Mouse (Mus musculus) kidney, embryonic 14.5 days (tissue): ENCODE data around the gene Ndufc1. TPM values are rescaled to one million over a fixed set of nuclear protein-coding genes. Genes with fewer than 3 reads are reported as not detected.

Experiments
- ATAC-seq: fragments of 200-750 bp; cut with Nextera tagmentation; 2 replicates; pipeline ENCODE4 v1.8.0; 2017; ENCODE audit warnings: moderate number of reproducible peaks, mild to moderate bottlenecking, moderate TSS enrichment, moderate library complexity; ENCODE audit not compliant: low FRiP score, low TSS enrichment
- H3K27ac ChIP-seq: fragments of 300-500 bp; sonication (generic); 2 replicates; pipeline ENCODE4 v1.5.1; 2014; ENCODE audit warnings: low read depth, mild to moderate bottlenecking, low read length, moderate library complexity, mixed read lengths
- H3K27me3 ChIP-seq: fragments of 300-500 bp; sonication (generic); 2 replicates; pipeline ENCODE4 v1.6.1; 2014; ENCODE audit warnings: mild to moderate bottlenecking, low read length; ENCODE audit not compliant: control insufficient read depth, insufficient read depth
- H3K36me3 ChIP-seq: fragments of 300-500 bp; sonication (generic); 2 replicates; pipeline ENCODE4 v1.6.1; 2014; ENCODE audit warnings: low read length, mixed read lengths; ENCODE audit not compliant: control insufficient read depth, insufficient read depth
- H3K4me1 ChIP-seq: fragments of 300-500 bp; sonication (generic); 2 replicates; pipeline ENCODE4 v1.6.1; 2014; ENCODE audit warnings: low read length, mixed read lengths; ENCODE audit not compliant: control insufficient read depth, insufficient read depth
- H3K4me2 ChIP-seq: fragments of 300-500 bp; sonication (generic); replicated peaks from 2 replicates; pipeline ENCODE4 v1.6.1; 2014; ENCODE audit warnings: low read depth, mild to moderate bottlenecking, low read length
- H3K4me3 ChIP-seq: fragments of 300-500 bp; sonication (generic); 2 replicates; pipeline ENCODE4 v1.5.1; 2014; ENCODE audit warnings: mild to moderate bottlenecking, low read length
- H3K9ac ChIP-seq: fragments of 300-500 bp; sonication (generic); 2 replicates; pipeline ENCODE4 v1.6.1; 2014; ENCODE audit warnings: low read depth, mild to moderate bottlenecking, low read length, moderate library complexity
- H3K9me3 ChIP-seq: fragments of 300-500 bp; sonication (generic); 2 replicates; pipeline ENCODE4 v1.6.1; 2016; ENCODE audit warnings: low read length; ENCODE audit not compliant: control insufficient read depth
- WGBS: fragments of 180-500 bp; shearing (Covaris S2); extraction: QIAGEN DNeasy Blood & Tissue Kit; methylation state at CpG from one replicate; pipeline ENCODE4 v1.1.7; 2014; 5-methylcytosine and 5-hydroxymethylcytosine counted together
- polyA plus RNA-seq: library from polyadenylated mRNA; unstranded; fragments of >200 nt; fragmentation: Nextera tagmentation; extraction: Ambion mirVana; gene quantifications from 2 replicates; pipeline ENCODE4 v1.2.1, GENCODE M21; 2014

Ndufc1 gene
- polyA plus RNA-seq, 1 experiment from 2014 or later: 711 TPM

- Histone ChIP-seq H3K4me1 (no peaks in the 10 kb centered on the region), H3K36me3 (peaks cover 18% of the 10 kb centered on the region), H3K9ac (no peak overlapping the region), H3K27ac (no peak overlapping the region), H3K4me2 (no peak overlapping the region), H3K27me3 (peaks cover 11% of the 10 kb centered on the region; the same call in 1 of the 2 replicates), H3K9me3 (no peaks in the 10 kb centered on the region), H3K4me3 (no peak overlapping the region)
- ATAC-seq: no peak
- WGBS: 80% methylated on average over 10 of the region's 10 CpGs
These were observed 8.1 kb downstream of the Ndufc1 start for GRCm38 (mm10) chr3:51400682-51401081.

GRCm38 (mm10) chr3:51399531-51399930 is 9.3 kb downstream of the Ndufc1 start:
- Histone ChIP-seq H3K9me3 (no peaks in the 10 kb centered on the region), H3K4me3 (no peak overlapping the region), H3K9ac (no peak overlapping the region), H3K36me3 (peaks cover 9% of the 10 kb centered on the region), H3K27me3 (peaks cover 17% of the 10 kb centered on the region; the same call in 1 of the 2 replicates), H3K4me1 (no peaks in the 10 kb centered on the region), H3K27ac (no peak overlapping the region), H3K4me2 (no peak overlapping the region)
- ATAC-seq: no peak
- WGBS: 40% methylated on average over 4 of the region's 4 CpGs

- no peak for ATAC-seq
- Histone ChIP-seq H3K36me3 (peaks cover 7% of the 10 kb centered on the region), H3K4me2 (no peak overlapping the region), H3K27ac (no peak overlapping the region), H3K4me1 (no peaks in the 10 kb centered on the region), H3K9ac (no peak overlapping the region), H3K9me3 (no peaks in the 10 kb centered on the region), H3K27me3 (peaks cover 17% of the 10 kb centered on the region; the same call in 1 of the 2 replicates), H3K4me3 (no peak overlapping the region)
- 21% methylated on average over 3 of the region's 3 CpGs for WGBS
These were observed 10.1 kb downstream of the Ndufc1 start for GRCm38 (mm10) chr3:51398667-51399066.

- ATAC-seq: no peak
- Histone ChIP-seq H3K4me3 (no peak overlapping the region), H3K36me3 (no peaks in the 10 kb centered on the region), H3K4me1 (no peaks in the 10 kb centered on the region), H3K4me2 (no peak overlapping the region), H3K27me3 (peaks cover 17% of the 10 kb centered on the region; the same call in 1 of the 2 replicates), H3K27ac (no peak overlapping the region), H3K9me3 (no peaks in the 10 kb centered on the region), H3K9ac (no peak overlapping the region)
- WGBS: 61% methylated on average over 15 of the region's 15 CpGs
These were observed 11.0 kb downstream of the Ndufc1 start for GRCm38 (mm10) chr3:51397700-51398299.

GRCm38 (mm10) chr3:51396219-51397068 is 12.3 kb downstream of the Ndufc1 start, which contains the start of gene Mgarp:
Mgarp (minus strand) TSS chr3:51396738.
- H3K4me1 ChIP-seq: no peaks in the 10 kb centered on the region
- no peaks in the 10 kb centered on the region for H3K9me3 ChIP-seq
- no peaks in the 10 kb centered on the region for H3K36me3 ChIP-seq
- 2% methylated on average over 41 of the region's 41 CpGs for WGBS
- ATAC-seq: peak; percentile 91
- H3K27ac ChIP-seq: no peak within 1 kb of the TSS
- peak within 1 kb of the TSS; percentile 77 for H3K4me2 ChIP-seq
- peak within 1 kb of the TSS; percentile 54 for H3K4me3 ChIP-seq
- H3K9ac ChIP-seq: peak within 1 kb of the TSS; percentile 52
- peaks cover 17% of the 10 kb centered on the region; the same call in 1 of the 2 replicates for H3K27me3 ChIP-seq

GRCm38 (mm10) chr3:51395461-51396145 is 13.2 kb downstream of the Ndufc1 start:
- no peak overlapping the region; the same call in 1 of the 2 replicates for H3K4me3 ChIP-seq
- H3K9ac ChIP-seq: no peak overlapping the region
- H3K4me2 ChIP-seq: peak overlapping the region; percentile 77
- 28% methylated on average over 19 of the region's 19 CpGs for WGBS
- ATAC-seq: no peak
- no peaks in the 10 kb centered on the region for H3K4me1 ChIP-seq
- H3K9me3 ChIP-seq: no peaks in the 10 kb centered on the region
- no peaks in the 10 kb centered on the region for H3K36me3 ChIP-seq
- H3K27me3 ChIP-seq: peaks cover 17% of the 10 kb centered on the region; the same call in 1 of the 2 replicates
- H3K27ac ChIP-seq: no peak overlapping the region

- 59% methylated on average over 3 of the region's 3 CpGs for WGBS
- H3K4me1 ChIP-seq: no peaks in the 10 kb centered on the region
- H3K9ac ChIP-seq: no peak overlapping the region
- ATAC-seq: no peak
- H3K4me3 ChIP-seq: no peak overlapping the region
- H3K36me3 ChIP-seq: no peaks in the 10 kb centered on the region
- H3K4me2 ChIP-seq: no peak overlapping the region
- peaks cover 17% of the 10 kb centered on the region; the same call in 1 of the 2 replicates for H3K27me3 ChIP-seq
- H3K27ac ChIP-seq: no peak overlapping the region
- no peaks in the 10 kb centered on the region for H3K9me3 ChIP-seq
These were observed 13.9 kb downstream of the Ndufc1 start for GRCm38 (mm10) chr3:51394881-51395280.

- no peak for ATAC-seq
- H3K27ac ChIP-seq: no peak overlapping the region
- H3K4me1 ChIP-seq: peaks cover 5% of the 10 kb centered on the region; the same call in 1 of the 2 replicates
- H3K4me2 ChIP-seq: no peak overlapping the region
- H3K9ac ChIP-seq: no peak overlapping the region
- peaks cover 17% of the 10 kb centered on the region for H3K27me3 ChIP-seq
- no peaks in the 10 kb centered on the region for H3K9me3 ChIP-seq
- WGBS: 94% methylated on average over 2 of the region's 2 CpGs
- H3K36me3 ChIP-seq: no peaks in the 10 kb centered on the region
- no peak overlapping the region for H3K4me3 ChIP-seq
These were observed 15.1 kb downstream of the Ndufc1 start for GRCm38 (mm10) chr3:51393651-51394050.
